Mouse (Mus musculus) left cerebral cortex, postnatal 25 days (tissue): Measurements from ENCODE around the gene Elf2. TPM values are rescaled to one million over a fixed set of nuclear protein-coding genes. Genes with fewer than 3 reads are reported as not detected.
"Not testable (repeated sequence)": the region's sequence is repeated elsewhere in the genome, so short reads cannot be mapped to it uniquely, and the experiment has no call there.

Source experiments
- DNase-seq, 2 experiments: peaks; one replicate each; pipeline ENCODE4 v3.0.0; 2022; ENCODE audit warnings: low spot score in 2 of 2, mixed read lengths in 1 of 2
- intact Hi-C: fragments of 180-260 bp; cut with DNase I; formaldehyde crosslinking; loops from one replicate; pipeline ENCODE4 v1.15.1; 2025
- total RNA-seq, 2 experiments: library from RNA; stranded (reverse); gene quantifications; 2 replicates each; pipeline ENCODE4 v1.2.3; 2021

Elf2 gene
- total RNA-seq, 2 experiments from 2014 or later, result 35.6 to 36.4 TPM

DNA sequence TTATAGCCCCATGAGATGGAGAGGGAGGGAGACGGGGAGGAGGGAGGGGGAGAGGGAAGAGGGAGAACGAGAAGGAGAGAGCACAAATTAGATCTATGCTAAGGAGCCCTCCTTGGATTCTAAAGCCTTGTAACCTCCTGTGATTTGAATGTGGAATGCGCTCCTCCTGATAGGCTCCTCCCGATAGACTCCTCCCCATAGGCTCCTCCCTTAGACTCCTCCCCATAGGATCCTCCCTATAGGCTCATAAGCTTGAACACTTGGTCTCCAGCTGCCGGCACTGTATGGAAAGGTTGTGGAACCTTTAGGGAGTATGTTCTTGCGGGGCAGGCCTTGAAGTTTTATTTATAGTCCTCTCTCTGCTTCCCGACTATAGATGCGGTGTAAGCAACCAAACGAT, 20.6 kb upstream of the Elf2 start:
- intact Hi-C loops, result no loop called here
- DNase-seq, result no peak

DNA sequence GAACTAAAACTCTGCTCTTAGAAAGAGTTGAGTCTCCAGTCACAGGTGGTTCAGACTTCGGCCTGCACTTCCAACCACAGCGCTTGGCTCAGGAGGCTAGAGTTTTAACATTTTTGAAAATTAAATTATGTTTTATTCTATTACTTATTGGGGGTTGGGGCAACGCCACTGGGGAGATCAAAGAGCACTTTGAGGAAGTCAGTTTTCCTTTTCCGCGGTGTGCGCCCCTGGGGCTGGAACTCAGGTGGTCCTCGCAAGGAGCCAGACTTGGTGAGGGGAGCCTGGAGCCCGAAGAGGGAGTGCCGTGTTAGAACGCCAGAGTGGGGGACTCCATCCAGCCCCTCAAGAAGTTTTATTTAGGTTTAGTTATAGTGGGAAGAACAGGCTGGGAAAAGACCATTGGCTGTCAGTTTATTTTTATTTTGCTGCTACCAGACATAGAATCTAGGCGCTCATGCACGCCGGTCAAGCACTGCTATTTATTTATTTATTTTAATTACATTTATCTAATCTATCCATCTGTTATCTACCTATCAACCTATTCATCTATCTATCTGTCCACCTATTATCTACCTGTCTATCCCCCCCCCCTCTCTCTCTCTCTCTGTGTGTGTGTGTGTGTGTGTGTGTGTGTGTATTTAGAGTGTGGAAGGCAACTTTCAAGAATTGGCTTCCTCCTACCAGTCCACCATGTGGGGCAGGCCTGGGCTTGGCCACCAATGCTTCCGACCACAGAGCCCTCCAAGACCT, 19.3 kb upstream of the Elf2 start:
- DNase-seq, result no peak
- intact Hi-C loops, result no loop called here

DNA sequence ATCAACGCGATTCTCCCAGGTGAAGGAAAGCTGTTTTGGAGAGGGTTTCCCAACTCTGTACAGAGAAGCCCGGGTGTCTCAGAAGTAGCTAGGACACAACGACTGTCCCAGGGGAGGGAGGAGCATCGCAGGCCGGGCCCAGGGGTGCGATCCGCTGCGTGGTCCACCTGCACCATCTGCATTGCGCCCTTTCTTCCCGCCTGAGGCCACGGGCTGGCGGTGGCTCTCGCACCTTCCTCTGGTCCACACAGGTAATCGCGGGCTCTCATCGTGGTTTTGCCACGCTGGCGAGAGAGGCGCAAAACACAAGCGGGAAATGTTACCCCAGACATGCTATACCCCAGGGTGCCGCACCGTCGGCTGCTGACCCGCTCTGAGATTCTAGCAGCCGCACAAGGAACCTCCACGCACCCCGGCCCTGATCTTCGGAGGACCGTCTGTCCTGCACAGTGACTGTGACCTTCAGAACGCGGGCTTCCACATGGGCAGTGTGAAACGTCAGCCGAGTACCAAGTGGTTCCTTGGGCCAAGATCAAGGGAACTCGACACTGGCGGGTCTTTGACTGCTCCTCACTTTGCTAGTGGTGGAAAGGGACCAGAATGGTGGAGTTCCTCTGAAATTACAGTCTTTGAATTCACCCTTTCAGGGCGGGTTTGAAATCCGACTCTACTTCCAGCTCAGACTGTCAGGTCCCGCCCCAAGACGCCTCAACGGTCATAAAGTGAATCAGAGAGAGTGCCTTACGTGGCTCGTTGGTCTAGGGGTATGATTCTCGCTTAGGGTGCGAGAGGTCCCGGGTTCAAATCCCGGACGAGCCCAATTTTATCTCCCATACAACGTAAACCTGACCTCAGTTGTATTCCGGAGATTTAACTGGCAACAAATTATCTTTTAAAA, 18.4 kb upstream of the Elf2 start:
- intact Hi-C loops, result no loop called here
- peak; percentile 50 to 62 for DNase-seq

DNA sequence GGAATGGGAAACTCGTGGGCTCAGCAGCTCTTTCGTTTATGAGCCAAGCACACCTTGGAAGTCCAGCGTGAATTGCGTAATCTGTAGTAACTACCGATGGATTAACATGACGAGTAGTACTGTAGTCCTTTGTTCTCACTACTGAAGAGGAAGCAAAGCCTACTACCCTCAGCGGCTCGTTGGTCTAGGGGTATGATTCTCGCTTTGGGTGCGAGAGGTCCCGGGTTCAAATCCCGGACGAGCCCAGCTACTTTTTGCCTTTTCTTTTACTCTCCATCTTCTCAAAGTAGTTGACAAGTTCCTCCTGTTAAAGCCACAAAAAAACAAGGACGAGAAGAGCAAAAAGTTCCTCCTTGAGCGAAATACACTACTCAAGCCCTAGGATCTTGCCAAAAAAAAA, 17.7 kb upstream of the Elf2 start:
- DNase-seq, result peak; percentile 46 to 73
- intact Hi-C loops, result no loop called here

DNA sequence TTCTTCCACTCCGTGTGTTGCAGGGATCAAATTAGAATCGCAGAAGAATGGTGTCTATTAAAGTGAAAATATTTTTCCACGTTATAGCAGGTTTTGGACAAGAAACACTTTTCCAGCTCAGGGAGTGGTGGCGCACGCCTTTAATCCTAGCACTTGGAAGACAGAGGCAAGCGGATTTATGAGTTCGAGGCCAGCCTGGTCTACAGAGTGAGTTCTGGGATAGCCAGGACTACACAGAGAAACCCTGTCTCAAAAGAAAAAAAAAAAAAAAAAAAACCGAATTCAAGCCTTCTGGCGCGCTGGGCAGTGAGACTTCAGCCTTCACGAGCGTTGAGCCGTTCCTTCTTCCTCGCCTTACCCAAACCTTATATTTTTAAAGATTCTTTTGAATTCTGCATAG, 17.2 kb upstream of the Elf2 start:
- intact Hi-C loops, result no loop called here
- no peak for DNase-seq

DNA sequence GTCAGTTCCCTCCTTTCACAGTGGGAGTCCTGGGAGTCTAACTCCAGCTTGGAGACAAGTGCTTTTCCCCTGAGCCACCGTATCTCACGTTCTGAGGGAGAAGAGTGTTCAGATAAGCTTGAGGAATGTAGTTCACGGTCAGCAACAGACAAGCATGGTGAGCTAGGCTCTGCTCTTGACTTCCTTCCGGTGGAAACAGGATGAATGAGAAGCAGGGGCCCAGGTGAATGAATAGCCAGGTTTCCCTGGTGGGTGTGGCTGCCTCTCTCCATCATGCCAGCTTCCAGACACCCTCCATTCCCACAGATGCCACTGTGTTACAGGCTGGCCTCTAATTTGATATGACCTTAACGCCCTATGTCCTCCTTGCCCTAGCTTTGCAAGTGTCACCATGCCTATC, 16.6 kb upstream of the Elf2 start:
- DNase-seq, result no peak
- intact Hi-C loops, result no loop called here

DNA sequence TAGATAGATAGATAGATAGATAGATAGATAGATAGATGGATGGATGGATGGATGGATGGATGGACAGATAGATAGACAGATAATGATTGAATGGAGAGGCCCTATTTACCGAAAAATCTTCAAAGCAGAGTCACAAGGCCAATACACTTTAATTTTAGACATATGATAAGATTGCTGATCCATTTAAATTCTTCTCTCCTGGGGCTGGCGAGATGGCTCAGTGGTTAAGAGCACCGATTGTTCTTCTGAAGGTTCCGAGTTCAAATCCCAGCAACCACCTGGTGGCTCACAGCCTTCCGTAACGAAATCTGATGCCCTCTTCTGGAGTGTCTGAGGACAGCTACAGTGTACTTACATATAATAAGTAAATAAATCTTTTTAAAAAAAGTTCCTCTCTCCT, 14.5 kb upstream of the Elf2 start:
- intact Hi-C loops, DNase-seq: not testable (repeated sequence)

DNA sequence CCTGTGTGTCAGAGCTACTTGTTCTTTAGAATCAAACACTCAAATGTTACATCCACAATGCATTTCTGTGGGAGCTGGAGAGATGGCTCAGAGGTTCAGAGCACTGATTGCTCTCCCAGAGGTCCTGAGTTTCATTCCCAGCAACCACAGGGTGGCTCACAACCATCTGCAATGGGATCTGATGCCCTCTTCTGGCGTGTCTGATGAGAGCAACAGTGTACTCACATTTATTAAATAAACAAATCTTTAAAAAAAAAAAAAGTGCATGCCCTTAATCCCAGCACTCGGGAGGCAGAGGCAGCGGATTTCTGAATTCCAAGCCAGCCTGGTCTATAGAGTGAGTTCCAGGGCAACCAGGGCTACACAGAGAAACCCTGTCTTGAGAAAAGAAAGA, 13.6 kb upstream of the Elf2 start:
- intact Hi-C loops, result no loop called here
- no peak for DNase-seq

DNA sequence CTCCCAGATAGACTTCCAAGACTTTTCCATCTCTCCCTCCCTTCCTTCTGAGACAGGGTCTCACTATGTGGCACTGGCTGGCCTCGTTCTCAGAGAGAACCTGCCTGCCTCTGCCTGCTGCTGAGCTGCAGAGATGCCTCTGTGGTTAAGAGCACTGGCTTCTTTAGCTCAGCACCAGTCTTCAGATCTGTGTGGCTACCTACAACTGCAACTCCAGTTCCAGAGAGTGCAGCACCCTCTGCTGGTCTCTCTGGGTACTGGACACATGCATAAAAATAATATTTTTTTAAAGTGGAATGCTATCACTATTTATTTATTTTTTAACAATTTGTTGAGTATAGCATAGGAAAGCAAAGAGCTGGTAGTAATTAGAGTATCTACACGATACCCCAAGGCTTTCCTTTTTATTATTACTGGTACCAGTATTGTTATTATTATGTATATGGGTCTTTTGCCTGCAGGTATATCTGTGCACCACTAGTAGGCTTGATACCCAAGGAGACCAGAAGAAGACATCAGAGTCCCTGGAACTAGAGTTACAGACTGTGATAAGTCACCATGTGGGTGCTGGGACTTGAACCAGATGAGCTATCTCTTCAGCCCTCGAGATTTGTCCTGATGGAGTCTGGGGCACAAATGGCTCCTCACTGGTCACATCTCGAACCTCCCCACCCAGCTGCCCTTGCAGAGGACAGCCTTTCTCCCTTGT, 13.0 kb upstream of the Elf2 start:
- peak in 1 of 2 experiments; percentile 31 for DNase-seq
- intact Hi-C loops, result loop anchor here (2.0 kb wide), 1 partner anchor 65 kb away; no protein-coding TSS in a partner anchor

DNA sequence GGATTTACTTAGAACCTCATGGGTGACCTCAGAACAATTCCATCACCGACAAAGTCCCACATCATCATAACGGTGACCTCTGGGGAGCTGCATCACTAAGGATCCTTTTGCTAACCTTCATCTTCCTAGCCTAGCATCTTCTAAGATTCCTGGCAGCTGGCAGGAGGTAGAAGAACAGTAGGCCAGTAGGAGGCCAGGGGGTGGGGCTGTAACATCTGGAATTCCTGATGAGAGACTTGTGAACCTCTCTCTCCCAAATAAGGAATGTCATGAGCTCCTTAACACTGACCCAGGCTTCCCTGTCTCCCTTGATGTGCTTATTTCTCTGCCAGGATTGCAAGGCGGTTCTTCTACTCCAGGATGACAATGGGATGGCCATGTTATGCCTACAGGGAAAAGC, 10.3 kb upstream of the Elf2 start:
- intact Hi-C loops, result no loop called here

DNA sequence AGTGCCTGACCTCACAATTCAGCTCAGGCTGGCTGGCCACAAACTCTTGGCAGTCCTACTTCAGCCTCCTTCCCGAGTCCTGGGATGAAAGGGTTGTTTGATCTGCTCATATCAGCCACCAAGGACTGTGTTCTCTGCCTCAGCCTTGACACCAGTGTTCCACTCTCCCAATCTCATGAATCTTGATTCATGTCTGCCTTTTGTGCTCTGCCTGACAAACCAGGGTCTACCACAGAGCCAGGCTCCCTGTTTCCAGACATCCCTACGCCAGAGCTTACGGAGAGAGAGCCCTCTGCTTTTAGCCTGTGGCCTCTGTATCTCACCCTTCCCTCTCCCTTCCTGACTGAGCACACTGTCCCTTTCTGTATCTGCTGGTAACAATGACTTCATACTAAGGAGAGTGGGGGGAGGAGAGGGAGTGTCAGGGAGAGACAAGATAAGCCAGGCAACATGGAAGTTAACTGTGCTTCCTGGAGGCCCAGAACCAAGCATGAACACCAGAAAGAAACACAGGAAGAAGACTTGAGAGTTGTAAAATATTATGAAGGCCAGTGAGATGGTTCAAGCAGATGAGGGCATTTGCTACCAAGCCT, 8.3 kb upstream of the Elf2 start:
- intact Hi-C loops, result no loop called here
- no peak for DNase-seq

More for the DNA sequence above, 10.3 kb upstream of the Elf2 start:
- no peak for DNase-seq

DNA sequence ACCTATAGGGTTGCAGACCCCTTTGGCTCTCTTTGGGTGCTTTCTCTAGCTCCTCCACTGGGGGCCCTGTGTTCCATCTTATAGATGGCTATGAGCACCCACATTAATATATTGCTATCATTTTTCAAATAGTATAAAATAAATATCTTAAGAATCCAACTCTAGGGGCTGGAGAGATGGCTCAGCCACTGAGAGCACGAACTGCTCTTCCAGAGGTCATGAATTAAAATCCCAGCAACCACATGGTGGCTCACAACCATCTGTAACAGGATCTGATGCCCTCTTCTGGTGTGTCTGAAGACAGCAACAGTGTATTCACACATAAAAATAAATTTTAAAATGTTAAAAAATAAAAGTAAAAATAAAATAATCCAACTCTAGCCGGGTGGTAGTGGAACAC, 4.6 kb upstream of the Elf2 start:
- DNase-seq, intact Hi-C loops: not testable (repeated sequence)

- intact Hi-C loops, DNase-seq: not testable (repeated sequence)
Measured at GRCm38 (mm10) chr3:51344182-51344581, 3.7 kb upstream of the Elf2 start.

- DNase-seq, result no peak
- intact Hi-C loops, result no loop called here
Measured at GRCm38 (mm10) chr3:51343260-51343659, 2.8 kb upstream of the Elf2 start.

DNA sequence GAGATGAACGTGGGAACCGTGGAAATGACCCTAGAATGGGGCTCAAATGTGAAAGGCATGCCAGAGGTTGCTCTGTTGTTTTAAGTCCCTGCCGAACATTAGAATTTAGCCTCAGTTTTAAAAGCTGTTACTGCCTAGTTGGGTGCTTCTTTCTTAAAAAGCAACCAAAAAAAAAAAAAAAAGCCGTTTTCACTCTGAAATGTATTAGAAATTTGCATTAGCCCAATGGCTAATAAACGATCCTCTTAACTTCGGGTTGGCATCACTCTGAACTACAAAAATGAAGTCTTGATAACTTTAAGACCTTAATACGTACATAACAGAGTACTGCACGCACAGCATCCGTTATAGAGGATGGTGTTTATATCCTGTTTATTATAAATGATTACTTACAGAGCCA, 1.7 kb upstream of the Elf2 start:
- intact Hi-C loops, result no loop called here
- DNase-seq, result no peak

DNA sequence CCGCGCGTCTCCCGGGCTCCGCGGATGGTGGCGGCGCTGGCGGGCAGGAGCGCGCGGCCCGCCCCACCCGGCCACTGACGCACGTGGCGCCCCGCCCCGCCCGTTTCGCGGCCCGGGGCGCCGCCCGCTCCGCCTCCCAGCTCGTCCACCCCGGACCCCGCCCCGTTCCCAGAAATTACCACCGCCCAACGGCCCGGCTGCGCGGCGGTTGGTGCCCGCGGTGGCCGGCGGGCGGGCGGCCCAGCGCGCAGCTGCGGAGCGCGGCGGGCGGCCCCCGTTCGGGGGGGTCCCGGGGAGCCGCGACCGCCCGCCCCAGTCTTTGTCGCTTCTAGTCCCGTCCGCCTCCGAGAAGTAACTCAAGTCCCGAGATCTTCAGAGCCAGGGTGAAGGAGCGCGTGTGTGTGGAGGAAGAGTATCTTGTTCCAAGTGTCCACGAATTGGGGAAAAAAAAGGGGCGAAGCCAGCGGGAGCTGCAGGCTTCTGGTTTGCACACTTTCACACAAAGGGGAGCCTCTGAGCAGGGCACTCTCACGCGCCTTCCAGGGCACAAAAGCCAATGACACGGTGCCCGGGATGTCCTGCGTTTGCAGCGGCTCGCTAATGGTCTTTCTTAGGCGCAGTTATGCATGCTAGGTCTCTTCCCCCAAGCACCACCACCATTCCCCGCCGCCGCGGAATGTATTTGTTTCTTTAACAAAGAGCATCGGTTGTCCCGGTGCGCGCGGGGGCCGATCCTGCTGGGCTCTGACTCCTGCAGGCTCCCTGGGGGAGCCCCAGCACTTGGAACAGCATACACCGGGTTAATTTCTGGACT, 1.0 kb upstream of the Elf2 start:
- peak; percentile 69 to 74 for DNase-seq
- intact Hi-C loops, result no loop called here

DNA sequence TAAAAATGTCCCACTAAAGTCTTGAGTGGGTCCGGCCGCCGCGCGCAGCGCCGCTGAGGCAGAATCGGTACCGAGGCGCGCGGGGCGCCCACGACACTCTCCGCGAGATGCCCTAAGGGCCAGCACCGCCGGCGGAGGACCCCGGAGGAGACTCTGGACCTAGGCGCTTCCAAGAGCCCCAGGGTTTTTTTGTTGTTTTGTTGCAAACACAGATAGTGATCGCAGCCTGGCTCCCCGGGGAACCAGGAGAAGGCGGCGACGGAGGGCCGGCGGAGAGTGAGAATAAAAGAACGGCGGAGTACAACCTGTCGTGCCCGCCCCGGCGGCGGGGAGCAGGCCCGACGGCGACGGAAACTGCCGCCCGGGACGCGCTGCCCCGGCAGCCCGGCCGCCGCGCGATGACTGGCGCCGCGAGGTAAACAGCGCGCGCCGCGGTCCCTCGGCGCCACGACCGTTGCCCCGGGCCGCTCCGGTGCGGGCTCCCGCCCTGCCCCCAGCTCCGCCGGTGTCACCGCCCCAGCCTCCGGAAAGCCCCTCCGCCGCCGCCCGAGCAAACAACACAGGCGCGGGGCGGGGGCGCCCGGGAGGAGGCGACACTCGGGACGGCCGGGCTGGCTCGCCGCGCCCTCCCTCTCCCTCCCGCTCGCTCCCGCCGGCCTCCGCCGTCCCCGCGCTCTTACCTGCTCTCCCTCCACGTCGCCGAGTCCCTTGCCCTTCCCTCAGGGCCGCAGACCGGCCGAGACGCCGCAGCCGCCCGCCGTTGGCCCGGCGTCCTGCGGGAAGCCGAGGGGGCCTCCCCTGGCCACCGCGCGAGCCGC, 520 bp downstream of the Elf2 start:
- intact Hi-C loops, result loop anchor here (1.0 kb wide), 1 partner anchor 64 kb away; no protein-coding TSS in a partner anchor

DNA sequence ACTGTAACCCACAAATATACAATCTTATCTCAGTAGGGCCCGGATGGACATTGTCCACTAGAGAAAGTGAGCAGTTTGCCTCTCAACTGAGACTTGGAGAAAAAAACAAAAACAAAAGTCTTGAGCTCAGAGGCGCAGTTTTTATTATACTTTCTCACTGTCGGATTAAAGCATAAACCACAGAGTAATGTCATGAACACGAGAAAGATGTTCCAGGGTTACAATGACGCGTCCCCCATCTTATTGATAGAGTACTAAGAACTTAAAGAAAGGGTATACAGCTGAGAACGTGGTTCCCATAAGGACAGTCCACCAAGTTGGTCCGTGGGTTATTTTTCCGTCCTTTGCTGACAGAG, 1.1 kb downstream of the Elf2 start:
- intact Hi-C loops, result no loop called here
- DNase-seq, result no peak

More for the DNA sequence above, 520 bp downstream of the Elf2 start:
- peak in 1 of 2 experiments; percentile 43 for DNase-seq
